Mouse (Mus musculus) intestine, postnatal 0 days (tissue): ENCODE measurements around the gene Hnrnph1. TPM values are rescaled to one million over a fixed set of nuclear protein-coding genes. Genes with fewer than 3 reads are reported as not detected.

Experiments used
- ATAC-seq: fragments of 200-750 bp; cut with Nextera tagmentation; 2 replicates; pipeline ENCODE4 v1.8.0; 2017; ENCODE audit warnings: mild to moderate bottlenecking, moderate TSS enrichment, moderate library complexity
- H3K27ac ChIP-seq: fragments of 300-500 bp; sonication (generic); 2 replicates; pipeline ENCODE4 v1.5.1; 2014; ENCODE audit warnings: mild to moderate bottlenecking, low read depth, low read length, moderate library complexity
- H3K27me3 ChIP-seq: fragments of 300-500 bp; sonication (generic); replicated peaks from 2 replicates; pipeline ENCODE4 v1.6.1; 2014; ENCODE audit warnings: low read length, mixed read lengths; ENCODE audit not compliant: control insufficient read depth, insufficient read depth
- H3K36me3 ChIP-seq: fragments of 300-500 bp; sonication (generic); 2 replicates; pipeline ENCODE4 v1.6.1; 2014; ENCODE audit warnings: mild to moderate bottlenecking, moderate library complexity; ENCODE audit not compliant: control insufficient read depth, insufficient read depth
- H3K4me1 ChIP-seq: fragments of 300-500 bp; sonication (generic); replicated peaks from 2 replicates; pipeline ENCODE4 v1.6.1; 2014; ENCODE audit warnings: antibody characterized with exemption, low read length, mixed read lengths; ENCODE audit not compliant: control insufficient read depth, insufficient read depth
- H3K4me2 ChIP-seq: fragments of 300-500 bp; sonication (generic); replicated peaks from 2 replicates; pipeline ENCODE4 v1.6.1; 2014; ENCODE audit warnings: low read depth, mild to moderate bottlenecking, moderate library complexity
- H3K4me3 ChIP-seq: fragments of 300-500 bp; sonication (generic); 2 replicates; pipeline ENCODE4 v1.5.1; 2014; ENCODE audit warnings: low read depth, low read length
- H3K9ac ChIP-seq: fragments of 300-500 bp; sonication (generic); 2 replicates; pipeline ENCODE4 v1.6.1; 2014; ENCODE audit warnings: mild to moderate bottlenecking, low read depth, low read length
- H3K9me3 ChIP-seq: fragments of 300-500 bp; sonication (generic); 2 replicates; pipeline ENCODE4 v1.6.1; 2016; ENCODE audit warnings: mixed run types; ENCODE audit not compliant: control insufficient read depth
- CTCF ChIP-seq: sonication (generic); IDR thresholded peaks from 2 replicates; pipeline ENCODE4 v1.5.1; 2016; ENCODE audit warnings: low read depth, mild to moderate bottlenecking, control low read depth, antibody characterized with exemption, moderate library complexity
- WGBS: fragments of 180-500 bp; shearing (Covaris S2); extraction: QIAGEN DNeasy Blood & Tissue Kit; methylation state at CpG from one replicate; pipeline ENCODE4 v1.1.7; 2014; 5-methylcytosine and 5-hydroxymethylcytosine counted together
- polyA plus RNA-seq: library from polyadenylated mRNA; unstranded; fragments of >200 nt; fragmentation: Nextera tagmentation; extraction: Ambion mirVana; gene quantifications from 2 replicates; pipeline ENCODE4 v1.2.1, GENCODE M21; 2015

Gene Hnrnph1
- polyA plus RNA-seq, 1 experiment from 2014 or later = 111 TPM

DNA sequence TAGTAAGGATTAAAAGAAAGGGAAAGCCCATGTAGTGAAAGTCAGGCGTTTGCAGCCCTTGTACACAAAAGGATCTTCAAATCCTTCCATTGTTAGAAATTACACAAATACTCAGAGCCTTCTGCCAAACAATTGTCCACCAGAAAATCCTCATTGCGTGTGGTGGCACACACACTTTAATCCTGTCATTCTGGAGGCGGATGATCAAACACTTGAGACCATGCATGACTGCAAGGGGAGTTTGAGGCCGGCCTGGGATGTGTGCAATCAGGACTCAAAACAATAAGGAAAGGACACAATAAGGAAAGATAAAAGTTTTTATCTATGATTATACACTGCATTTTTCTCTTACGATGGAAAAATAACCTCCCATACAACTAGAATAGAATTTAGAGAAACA lies 1.4 kb upstream of the Hnrnph1 start:
- Histone ChIP-seq H3K4me3 (no peak overlapping the region), H3K4me2 (no peak overlapping the region), H3K9me3 (no peaks in the 10 kb centered on the region), H3K27me3 (no peaks in the 10 kb centered on the region), H3K27ac (no peak overlapping the region), H3K9ac (no peak overlapping the region), H3K36me3 (peaks cover 5% of the 10 kb centered on the region; the same call in 1 of the 2 replicates), H3K4me1 (no peaks in the 10 kb centered on the region)
- no peak for ATAC-seq
- WGBS = 86% methylated on average over 5 of the region's 5 CpGs
- no peak for TF ChIP-seq CTCF

DNA sequence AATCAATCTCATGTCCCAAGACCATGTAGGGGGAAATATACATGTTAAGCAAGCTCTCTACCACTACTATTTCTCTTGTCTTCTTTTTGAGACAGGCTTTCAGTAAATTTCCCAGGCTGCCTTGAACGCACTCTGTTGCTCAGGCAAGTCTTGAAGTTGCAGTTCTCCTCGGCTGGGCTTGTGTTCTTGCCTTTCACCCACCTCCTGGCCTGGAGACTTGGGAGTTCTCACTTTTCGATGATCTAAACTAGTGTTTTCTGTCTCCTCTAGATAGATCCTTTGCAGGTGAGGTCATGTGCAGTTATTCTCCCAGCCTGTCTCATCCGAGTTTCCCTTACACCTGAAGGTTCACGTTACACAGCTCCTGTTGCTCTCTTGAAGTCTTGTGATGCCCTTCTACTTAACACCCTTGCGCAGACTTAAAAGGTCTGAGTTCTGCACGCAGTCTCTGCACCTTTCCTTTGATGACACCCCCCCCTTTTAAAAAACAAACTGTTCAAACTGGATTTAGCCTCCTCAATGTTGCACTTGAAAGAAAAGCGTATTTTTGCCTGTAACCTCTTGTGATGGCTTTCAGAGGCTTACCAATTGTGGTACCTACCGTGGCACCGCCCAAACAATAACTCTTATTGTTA lies 517 bp upstream of the Hnrnph1 start:
- Histone ChIP-seq H3K27me3 (no peaks in the 10 kb centered on the region), H3K4me3 (peak overlapping the region; percentile 78), H3K4me2 (peak overlapping the region; percentile 91), H3K4me1 (0 out of 2 replicates have a peak, but pooled peaks cover 1% of the 10 kb centered on the region), H3K9ac (peak overlapping the region; percentile 73; the same call in 1 of the 2 replicates), H3K9me3 (no peaks in the 10 kb centered on the region), H3K36me3 (peaks cover 5% of the 10 kb centered on the region; the same call in 1 of the 2 replicates), H3K27ac (no peak overlapping the region)
- no peak for TF ChIP-seq CTCF
- 33% methylated on average over 10 of the region's 10 CpGs for WGBS
- ATAC-seq = no peak

DNA sequence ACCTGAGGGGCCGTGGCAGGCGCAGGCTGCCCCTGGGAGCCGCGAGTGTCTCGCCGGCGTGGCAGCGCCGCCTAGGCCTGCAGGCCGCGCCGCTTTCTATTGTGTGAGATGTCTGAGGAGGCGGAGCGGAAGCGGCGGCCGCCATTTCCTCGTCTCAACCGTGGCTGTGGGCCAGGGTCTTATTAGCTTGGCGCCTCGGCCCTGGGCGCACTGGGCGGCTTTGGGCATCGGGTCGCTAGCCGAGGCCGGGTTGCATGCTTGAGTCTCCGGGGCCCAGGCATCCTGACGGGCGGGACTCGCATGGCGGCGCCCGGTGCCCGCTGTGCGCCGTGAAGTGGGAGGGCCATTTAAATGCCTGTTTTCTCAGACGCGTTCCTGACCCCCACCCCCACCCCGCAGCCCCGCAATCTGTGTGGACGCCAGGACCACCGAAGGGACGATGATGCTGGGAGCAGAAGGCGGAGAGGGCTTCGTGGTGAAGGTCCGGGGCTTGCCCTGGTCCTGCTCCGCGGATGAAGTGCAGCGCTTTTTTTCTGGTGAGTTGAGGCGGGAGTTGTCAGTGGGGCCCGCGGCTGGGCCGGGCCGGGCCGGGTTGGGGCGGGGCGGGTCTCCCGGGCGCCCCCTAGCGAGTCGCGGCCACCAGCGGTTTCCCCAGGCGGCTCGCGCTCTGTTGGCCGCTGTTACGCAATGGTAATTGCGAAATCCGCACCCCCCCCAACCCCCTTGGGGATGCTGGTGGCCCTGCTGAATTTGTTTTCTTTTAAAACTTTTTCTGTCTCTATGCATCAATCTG lies 1.3 kb downstream of the Hnrnph1 start:
- under 1% methylated on average over 71 of the region's 71 CpGs for WGBS
- Histone ChIP-seq H3K9me3 (no peaks in the 10 kb centered on the region), H3K4me1 (0 out of 2 replicates have a peak, but pooled peaks cover 2% of the 10 kb centered on the region), H3K4me3 (peak overlapping the region; percentile 78), H3K36me3 (peaks cover 16% of the 10 kb centered on the region), H3K27ac (peak overlapping the region; percentile 98), H3K4me2 (peak overlapping the region; percentile 91), H3K9ac (peak overlapping the region; percentile 96), H3K27me3 (no peaks in the 10 kb centered on the region)
- peak; percentile 86 for TF ChIP-seq CTCF
- ATAC-seq = peak; percentile 82

GRCm38 (mm10) chr11:50379023-50379752 lies 2.4 kb downstream of the Hnrnph1 start:
- H3K27ac ChIP-seq = no peak overlapping the region
- no peaks in the 10 kb centered on the region for H3K9me3 ChIP-seq
- peak overlapping the region; percentile 78 for H3K4me3 ChIP-seq
- peaks cover 22% of the 10 kb centered on the region for H3K36me3 ChIP-seq
- 0 out of 2 replicates have a peak, but pooled peaks cover 2% of the 10 kb centered on the region for H3K4me1 ChIP-seq
- no peaks in the 10 kb centered on the region for H3K27me3 ChIP-seq
- TF ChIP-seq CTCF = no peak
- H3K9ac ChIP-seq = peak overlapping the region; percentile 96; the same call in 1 of the 2 replicates
- 38% methylated on average over 12 of the region's 12 CpGs for WGBS
- ATAC-seq = no peak
- peak overlapping the region; percentile 91 for H3K4me2 ChIP-seq

DNA sequence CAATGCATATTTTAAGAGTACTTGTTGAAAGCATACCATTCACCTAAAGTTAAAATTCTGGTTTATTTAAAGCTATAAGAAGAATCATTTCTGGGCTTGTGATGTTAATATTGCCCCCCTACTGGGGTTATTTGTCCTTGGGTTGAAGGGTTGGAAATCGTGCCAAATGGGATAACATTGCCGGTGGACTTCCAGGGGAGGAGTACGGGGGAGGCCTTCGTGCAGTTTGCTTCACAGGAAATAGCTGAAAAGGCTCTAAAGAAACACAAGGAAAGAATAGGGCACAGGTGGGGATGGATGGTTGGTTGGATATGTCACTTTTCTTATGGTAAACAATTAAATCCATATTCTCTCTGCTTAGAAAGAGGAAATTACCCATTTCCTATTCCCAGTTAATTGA lies 4.5 kb downstream of the Hnrnph1 start:
- Histone ChIP-seq H3K9ac (no peak overlapping the region), H3K9me3 (no peaks in the 10 kb centered on the region), H3K4me3 (no peak overlapping the region), H3K4me1 (0 out of 2 replicates have a peak, but pooled peaks cover 2% of the 10 kb centered on the region), H3K36me3 (peaks cover 35% of the 10 kb centered on the region), H3K27ac (no peak overlapping the region), H3K4me2 (peak overlapping the region; percentile 30; the same call in 1 of the 2 replicates), H3K27me3 (no peaks in the 10 kb centered on the region)
- 23% methylated on average over 4 of the region's 4 CpGs for WGBS
- ATAC-seq = no peak
- TF ChIP-seq CTCF = no peak

- TF ChIP-seq CTCF = no peak
- Histone ChIP-seq H3K9ac (no peak overlapping the region), H3K4me3 (no peak overlapping the region), H3K27me3 (no peaks in the 10 kb centered on the region), H3K4me1 (no peaks in the 10 kb centered on the region), H3K36me3 (peaks cover 63% of the 10 kb centered on the region), H3K9me3 (no peaks in the 10 kb centered on the region), H3K27ac (no peak overlapping the region), H3K4me2 (no peak overlapping the region)
- 79% methylated on average over 3 of the region's 3 CpGs for WGBS
- ATAC-seq = no peak
These were observed 10.4 kb downstream of the Hnrnph1 start for GRCm38 (mm10) chr11:50387167-50387679.
